Mouse (Mus musculus) large intestine, adult 2 months (tissue): ENCODE results near the gene Micu1. TPM values are rescaled to one million over a fixed set of nuclear protein-coding genes. Genes with fewer than 3 reads are reported as not detected.
A peak's percentile ranks its signal among the peaks of the same experiment; 100 is the strongest.
"Not testable (repeated sequence)": the region's sequence is repeated elsewhere in the genome, so short reads cannot be mapped to it uniquely, and the experiment has no call there.

Experiments
- DNase-seq: peaks from one replicate; pipeline ENCODE4 v3.0.0-alpha.2; 2012; ENCODE audit warnings: low read depth, low spot score
- WGBS: fragments of 180-500 bp; shearing (Covaris S2); methylation state at CpG from one replicate; pipeline ENCODE4 v1.1.7; 2018; 5-methylcytosine and 5-hydroxymethylcytosine counted together
- polyA plus RNA-seq: library from polyadenylated mRNA; depleted of rRNA; stranded (reverse); fragments of >200 nt; gene quantifications from 2 replicates; pipeline ENCODE4 v1.2.3, GENCODE M21; 2012; rRNA removed

The Micu1 gene
- 128 and 166 TPM in 2 replicates for polyA plus RNA-seq

- peak; percentile 89 for DNase-seq
- WGBS = under 1% methylated on average over 48 of the region's 48 CpGs
Observed at GRCm38 (mm10) chr10:59702207-59703032, at the start of gene Micu1. Micu1 (plus strand) TSS chr10:59702477.

- WGBS = 85% methylated on average over 13 of the region's 13 CpGs
Observed at GRCm38 (mm10) chr10:59656799-59657198, 45.5 kb upstream of the Micu1 start.

GRCm38 (mm10) chr10:59664765-59665164 is 37.5 kb upstream of the Micu1 start:
- 58% methylated on average over 2 of the region's 2 CpGs for WGBS
- DNase-seq = no peak

More at GRCm38 (mm10) chr10:59656799-59657198, 45.5 kb upstream of the Micu1 start:
- DNase-seq = no peak

GRCm38 (mm10) chr10:59665503-59666291 is 36.6 kb upstream of the Micu1 start:
- WGBS = 80% methylated on average over 13 of the region's 13 CpGs

GRCm38 (mm10) chr10:59667377-59667776 is 34.9 kb upstream of the Micu1 start:
- WGBS = 17% methylated on average over 6 of the region's 6 CpGs
- peak; percentile 69 for DNase-seq

More at GRCm38 (mm10) chr10:59665503-59666291, 36.6 kb upstream of the Micu1 start:
- DNase-seq = no peak

GRCm38 (mm10) chr10:59668491-59668890 is 33.8 kb upstream of the Micu1 start:
- WGBS = 50% methylated on average over 7 of the region's 7 CpGs
- DNase-seq = no peak

GRCm38 (mm10) chr10:59677836-59678235 is 24.4 kb upstream of the Micu1 start:
- 87% methylated on average over 1 of the region's 1 CpGs for WGBS
- no peak for DNase-seq

- 48% methylated on average over 2 of the region's 2 CpGs for WGBS
- no peak for DNase-seq
Observed at GRCm38 (mm10) chr10:59679189-59679588, 23.1 kb upstream of the Micu1 start.

GRCm38 (mm10) chr10:59685586-59685985 is 16.7 kb upstream of the Micu1 start:
- 93% methylated on average over 3 of the region's 3 CpGs for WGBS
- not testable (repeated sequence) for DNase-seq

- WGBS = 58% methylated on average over 2 of the region's 2 CpGs
- DNase-seq = no peak
Observed at GRCm38 (mm10) chr10:59687126-59687525, 15.2 kb upstream of the Micu1 start.

GRCm38 (mm10) chr10:59689836-59690235 is 12.4 kb upstream of the Micu1 start:
- no peak for DNase-seq
- WGBS = 63% methylated on average over 6 of the region's 6 CpGs

GRCm38 (mm10) chr10:59692441-59692840 is 9.8 kb upstream of the Micu1 start:
- no peak for DNase-seq
- WGBS = 67% methylated on average over 6 of the region's 6 CpGs

- WGBS = 70% methylated on average over 2 of the region's 2 CpGs
- no peak for DNase-seq
Observed at GRCm38 (mm10) chr10:59694104-59694503, 8.2 kb upstream of the Micu1 start.

- no peak for DNase-seq
- 83% methylated on average over 5 of the region's 5 CpGs for WGBS
Observed at GRCm38 (mm10) chr10:59699516-59699915, 2.8 kb upstream of the Micu1 start.

GRCm38 (mm10) chr10:59701805-59702204 is 472 bp upstream of the Micu1 start:
- 27% methylated on average over 5 of the region's 5 CpGs for WGBS
- no peak for DNase-seq

- DNase-seq = no peak
- WGBS = 8% methylated on average over 15 of the region's 15 CpGs
Observed at GRCm38 (mm10) chr10:59703060-59703760, 933 bp downstream of the Micu1 start.

- no peak for DNase-seq
- WGBS = 92% methylated on average over 6 of the region's 6 CpGs
Observed at GRCm38 (mm10) chr10:59706991-59707546, 4.8 kb downstream of the Micu1 start.

- no peak for DNase-seq
- 79% methylated on average over 2 of the region's 2 CpGs for WGBS
Observed at GRCm38 (mm10) chr10:59707595-59707994, 5.3 kb downstream of the Micu1 start.

- no peak for DNase-seq
- 83% methylated on average over 7 of the region's 7 CpGs for WGBS
Observed at GRCm38 (mm10) chr10:59709281-59709680, 7.0 kb downstream of the Micu1 start.

- 93% methylated on average over 1 of the region's 1 CpGs for WGBS
- DNase-seq = no peak
Observed at GRCm38 (mm10) chr10:59710246-59710645, 8.0 kb downstream of the Micu1 start.
